Mouse (Mus musculus): ENCODE results near the gene Slc16a9. TPM values are rescaled to one million over a fixed set of nuclear protein-coding genes. Genes with fewer than 3 reads are reported as not detected.

Gene Slc16a9
- polyA plus RNA-seq, 1 experiment from 2014 or later = 6.3 TPM

DNA sequence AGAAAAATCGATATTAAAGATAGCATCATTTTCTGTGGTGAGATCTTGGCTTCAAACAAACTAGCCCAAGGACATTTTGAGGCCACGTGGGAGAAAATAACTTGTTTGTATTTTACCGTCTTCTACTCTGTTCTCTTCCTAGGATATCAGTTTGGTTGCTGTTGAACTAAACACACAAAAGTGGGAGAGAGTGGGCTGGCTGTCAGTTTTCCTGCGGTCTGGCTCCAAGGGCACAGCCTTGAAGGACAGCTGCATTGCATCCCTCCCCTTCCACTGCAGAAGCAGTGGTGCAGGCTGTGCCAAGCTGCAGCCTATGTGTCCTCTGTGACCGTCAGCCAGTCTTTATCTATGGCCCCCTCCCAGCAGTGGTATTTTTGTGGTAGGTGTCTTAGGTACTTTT, 54.8 kb downstream of the Slc16a9 start:
- H3K36me3 ChIP-seq (ENCODE audit: insufficient read depth) = no peaks in the 10 kb centered on the region
- H3K4me2 ChIP-seq = no peak overlapping the region
- no peaks in the 10 kb centered on the region for H3K9me3 ChIP-seq (ENCODE audit: low read depth, low read length)
- H3K27me3 ChIP-seq (ENCODE audit: insufficient read depth, low read length) = no peaks in the 10 kb centered on the region
- no peak overlapping the region for H3K9ac ChIP-seq
- no peak for TF ChIP-seq CTCF (IDR thresholded peaks at IDR 0.05; ENCODE audit: low read depth)
- peaks cover 3% of the 10 kb centered on the region; the same call in 1 of the 2 replicates for H3K4me1 ChIP-seq (ENCODE audit: insufficient read depth)
- H3K4me3 ChIP-seq (ENCODE audit: low read depth, low read length) = no peak overlapping the region
- 42% methylated on average over 5 of the region's 5 CpGs for WGBS
- DNase-seq = no peak
- no peak for ATAC-seq (ENCODE audit: insufficient read depth)
- H3K27ac ChIP-seq (ENCODE audit: low read depth) = no peak overlapping the region

DNA sequence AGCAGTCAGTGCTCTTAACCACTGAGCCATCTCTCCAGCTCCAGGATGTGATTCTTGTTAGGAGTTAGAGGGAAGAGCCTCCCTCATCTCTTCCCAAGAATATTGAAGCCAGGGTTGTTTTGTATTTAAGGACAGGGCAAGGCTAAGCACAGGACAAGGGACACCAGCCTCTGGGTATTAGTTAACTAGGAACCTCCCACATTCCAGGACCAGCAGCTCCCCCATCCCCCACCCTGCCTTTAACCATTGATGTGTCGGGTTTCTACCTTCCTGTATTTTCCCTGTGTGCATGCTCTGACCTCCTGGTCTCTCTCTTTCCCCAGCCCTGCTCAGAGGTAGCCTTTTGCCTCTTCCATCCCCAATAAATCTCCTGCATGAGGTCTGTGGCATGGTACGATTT, 56.3 kb downstream of the Slc16a9 start:
- no peak overlapping the region for H3K4me2 ChIP-seq
- no peaks in the 10 kb centered on the region for H3K9me3 ChIP-seq (ENCODE audit: low read depth, low read length)
- DNase-seq (no peak), ATAC-seq (ENCODE audit: insufficient read depth) (no peak)
- TF ChIP-seq CTCF (IDR thresholded peaks at IDR 0.05; ENCODE audit: low read depth) = no peak
- H3K36me3 ChIP-seq (ENCODE audit: insufficient read depth) = no peaks in the 10 kb centered on the region
- peaks cover 3% of the 10 kb centered on the region; the same call in 1 of the 2 replicates for H3K4me1 ChIP-seq (ENCODE audit: insufficient read depth)
- 42% methylated on average over 2 of the region's 2 CpGs for WGBS
- no peak overlapping the region for H3K4me3 ChIP-seq (ENCODE audit: low read depth, low read length)
- H3K9ac ChIP-seq = no peak overlapping the region
- H3K27ac ChIP-seq (ENCODE audit: low read depth) = no peak overlapping the region
- H3K27me3 ChIP-seq (ENCODE audit: insufficient read depth, low read length) = no peaks in the 10 kb centered on the region

DNA sequence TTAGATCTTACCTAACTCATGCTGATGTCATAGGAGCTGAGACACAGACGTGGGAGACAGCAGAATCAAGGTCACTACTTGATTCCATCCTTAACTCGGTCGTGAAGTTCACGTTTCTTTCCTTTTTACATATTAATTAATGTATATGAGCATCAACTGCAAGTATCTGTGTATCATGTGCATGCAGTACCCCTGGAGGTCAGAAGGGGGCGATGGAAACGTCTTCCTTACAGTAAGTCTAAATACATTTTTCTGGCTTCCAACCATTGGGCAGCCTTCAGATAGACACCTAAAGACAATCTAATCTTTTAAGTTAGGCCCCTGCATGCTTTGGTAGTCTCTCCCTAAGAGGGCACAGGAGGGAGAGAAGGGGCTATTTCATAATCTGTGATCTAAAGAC, 58.3 kb downstream of the Slc16a9 start:
- ATAC-seq (ENCODE audit: insufficient read depth) (no peak), DNase-seq (peak; percentile 28)
- H3K4me2 ChIP-seq = no peak overlapping the region
- peaks cover 3% of the 10 kb centered on the region; the same call in 1 of the 2 replicates for H3K4me1 ChIP-seq (ENCODE audit: insufficient read depth)
- no peaks in the 10 kb centered on the region for H3K9me3 ChIP-seq (ENCODE audit: low read depth, low read length)
- peak; percentile 59 for TF ChIP-seq CTCF (IDR thresholded peaks at IDR 0.05; ENCODE audit: low read depth)
- H3K27me3 ChIP-seq (ENCODE audit: insufficient read depth, low read length) = no peaks in the 10 kb centered on the region
- H3K27ac ChIP-seq (ENCODE audit: low read depth) = no peak overlapping the region
- no peak overlapping the region for H3K4me3 ChIP-seq (ENCODE audit: low read depth, low read length)
- no peak overlapping the region for H3K9ac ChIP-seq
- 83% methylated on average over 6 of the region's 6 CpGs for WGBS
- no peaks in the 10 kb centered on the region for H3K36me3 ChIP-seq (ENCODE audit: insufficient read depth)

DNA sequence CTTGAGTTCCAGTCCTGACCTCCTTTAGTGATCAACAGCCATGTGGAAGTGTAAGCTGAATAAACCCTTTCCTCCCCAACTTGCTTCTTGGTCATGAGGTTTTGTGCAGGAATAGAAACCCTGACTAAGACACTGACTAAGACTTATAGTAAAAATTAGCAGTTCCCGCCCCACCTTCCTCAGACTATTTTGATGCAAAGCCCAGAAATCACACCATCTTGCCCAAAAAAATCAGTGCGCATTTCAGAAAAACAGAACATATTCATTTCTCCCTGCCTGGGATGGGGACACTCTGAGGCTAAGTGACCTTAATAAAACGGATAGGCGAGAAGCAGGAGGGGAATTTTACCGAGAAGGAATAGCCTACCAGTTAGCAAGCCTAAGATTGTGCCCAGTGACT, 60.8 kb downstream of the Slc16a9 start:
- TF ChIP-seq CTCF (IDR thresholded peaks at IDR 0.05; ENCODE audit: low read depth) = no peak
- H3K4me2 ChIP-seq = no peak overlapping the region
- 72% methylated on average over 5 of the region's 5 CpGs for WGBS
- no peaks in the 10 kb centered on the region for H3K9me3 ChIP-seq (ENCODE audit: low read depth, low read length)
- no peak overlapping the region for H3K4me3 ChIP-seq (ENCODE audit: low read depth, low read length)
- H3K27ac ChIP-seq (ENCODE audit: low read depth) = no peak overlapping the region
- ATAC-seq (ENCODE audit: insufficient read depth) (no peak), DNase-seq (no peak)
- H3K27me3 ChIP-seq (ENCODE audit: insufficient read depth, low read length) = no peaks in the 10 kb centered on the region
- no peaks in the 10 kb centered on the region for H3K4me1 ChIP-seq (ENCODE audit: insufficient read depth)
- H3K9ac ChIP-seq = no peak overlapping the region
- no peaks in the 10 kb centered on the region for H3K36me3 ChIP-seq (ENCODE audit: insufficient read depth)

DNA sequence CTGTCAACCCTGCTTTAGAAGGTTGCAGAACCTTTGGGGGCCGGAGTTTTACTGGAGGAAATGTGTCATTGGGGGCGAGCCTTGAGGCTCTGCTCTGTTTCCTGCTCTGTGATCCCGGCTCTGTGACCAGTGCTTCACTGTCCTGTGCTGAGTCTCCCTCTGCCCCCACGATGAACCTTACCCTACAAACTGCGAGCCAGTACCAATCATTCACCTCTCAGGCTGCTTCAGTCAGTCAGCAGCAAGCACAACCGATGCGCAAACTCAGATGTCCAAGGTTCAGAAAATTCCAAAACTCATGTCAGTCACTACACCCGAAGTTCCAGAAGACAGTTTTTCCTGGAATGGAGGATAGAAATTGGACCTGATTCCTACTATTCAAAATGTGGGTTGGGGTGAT, 64.5 kb downstream of the Slc16a9 start:
- no peaks in the 10 kb centered on the region for H3K36me3 ChIP-seq (ENCODE audit: insufficient read depth)
- H3K4me3 ChIP-seq (ENCODE audit: low read depth, low read length) = no peak overlapping the region
- no peaks in the 10 kb centered on the region for H3K4me1 ChIP-seq (ENCODE audit: insufficient read depth)
- H3K27me3 ChIP-seq (ENCODE audit: insufficient read depth, low read length) = no peaks in the 10 kb centered on the region
- no peak for DNase-seq
- H3K27ac ChIP-seq (ENCODE audit: low read depth) = no peak overlapping the region
- no peak overlapping the region for H3K4me2 ChIP-seq
- WGBS = 91% methylated on average over 8 of the region's 8 CpGs
- no peak overlapping the region for H3K9ac ChIP-seq
- TF ChIP-seq CTCF (IDR thresholded peaks at IDR 0.05; ENCODE audit: low read depth) = no peak
- no peaks in the 10 kb centered on the region for H3K9me3 ChIP-seq (ENCODE audit: low read depth, low read length)
- ATAC-seq (ENCODE audit: insufficient read depth) = no peak

DNA sequence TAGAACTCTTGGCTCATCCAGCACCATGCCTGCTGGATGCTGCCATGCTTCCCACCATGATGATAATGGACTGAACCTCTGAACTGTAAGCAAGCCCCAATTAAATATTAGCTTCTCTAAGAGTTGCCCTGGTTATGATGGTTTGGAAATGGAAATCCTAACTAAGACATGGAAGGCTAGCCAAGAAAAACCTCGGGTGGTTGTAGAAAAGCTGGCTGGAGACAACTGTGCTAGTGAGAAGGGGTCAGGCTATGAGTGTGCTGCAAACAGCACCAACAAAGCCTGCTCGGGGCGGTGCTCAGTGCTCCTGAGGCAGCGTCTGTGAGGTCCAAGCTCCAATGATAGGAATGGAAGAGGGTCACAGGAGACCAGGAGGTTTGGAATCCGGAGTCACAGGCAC, 65.7 kb downstream of the Slc16a9 start:
- ATAC-seq (ENCODE audit: insufficient read depth) = no peak

DNA sequence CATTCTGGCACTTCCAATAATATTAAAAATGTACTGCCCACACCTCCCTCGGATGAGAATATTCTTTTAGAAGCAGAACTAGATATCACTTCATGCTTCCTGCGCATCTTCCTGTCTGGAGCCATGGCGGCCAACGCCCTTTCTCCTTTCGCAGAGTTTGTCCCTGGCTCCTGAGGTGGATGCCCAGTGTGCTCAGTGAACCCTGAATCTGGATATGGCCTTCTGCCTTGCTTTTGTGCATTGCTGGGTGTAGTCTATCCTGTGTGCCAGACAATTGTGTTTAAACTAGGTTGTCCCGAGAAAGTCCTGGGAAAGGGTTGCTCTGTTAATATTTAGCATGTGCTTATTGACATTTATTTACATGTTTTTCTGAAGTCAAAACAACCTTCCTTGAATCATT, 71.0 kb downstream of the Slc16a9 start:
- Histone ChIP-seq H3K9me3 (ENCODE audit: low read depth, low read length) (no peaks in the 10 kb centered on the region), H3K27me3 (ENCODE audit: insufficient read depth, low read length) (no peaks in the 10 kb centered on the region), H3K4me3 (ENCODE audit: low read depth, low read length) (no peak overlapping the region), H3K4me2 (no peak overlapping the region), H3K9ac (no peak overlapping the region), H3K36me3 (ENCODE audit: insufficient read depth) (no peaks in the 10 kb centered on the region), H3K27ac (ENCODE audit: low read depth) (no peak overlapping the region), H3K4me1 (ENCODE audit: insufficient read depth) (no peaks in the 10 kb centered on the region)
- ATAC-seq (ENCODE audit: insufficient read depth) (no peak), DNase-seq (no peak)
- WGBS = 84% methylated on average over 6 of the region's 6 CpGs
- no peak for TF ChIP-seq CTCF (IDR thresholded peaks at IDR 0.05; ENCODE audit: low read depth)

More for the DNA sequence above, 65.7 kb downstream of the Slc16a9 start:
- H3K9me3 ChIP-seq (ENCODE audit: low read depth, low read length) = no peaks in the 10 kb centered on the region
- H3K27me3 ChIP-seq (ENCODE audit: insufficient read depth, low read length) = no peaks in the 10 kb centered on the region
- H3K36me3 ChIP-seq (ENCODE audit: insufficient read depth) = no peaks in the 10 kb centered on the region
- DNase-seq = no peak
- 77% methylated on average over 5 of the region's 5 CpGs for WGBS
- H3K4me1 ChIP-seq (ENCODE audit: insufficient read depth) = no peaks in the 10 kb centered on the region
- no peak overlapping the region for H3K4me3 ChIP-seq (ENCODE audit: low read depth, low read length)
- no peak overlapping the region for H3K9ac ChIP-seq
- no peak for TF ChIP-seq CTCF (IDR thresholded peaks at IDR 0.05; ENCODE audit: low read depth)
- no peak overlapping the region for H3K4me2 ChIP-seq
- H3K27ac ChIP-seq (ENCODE audit: low read depth) = no peak overlapping the region

DNA sequence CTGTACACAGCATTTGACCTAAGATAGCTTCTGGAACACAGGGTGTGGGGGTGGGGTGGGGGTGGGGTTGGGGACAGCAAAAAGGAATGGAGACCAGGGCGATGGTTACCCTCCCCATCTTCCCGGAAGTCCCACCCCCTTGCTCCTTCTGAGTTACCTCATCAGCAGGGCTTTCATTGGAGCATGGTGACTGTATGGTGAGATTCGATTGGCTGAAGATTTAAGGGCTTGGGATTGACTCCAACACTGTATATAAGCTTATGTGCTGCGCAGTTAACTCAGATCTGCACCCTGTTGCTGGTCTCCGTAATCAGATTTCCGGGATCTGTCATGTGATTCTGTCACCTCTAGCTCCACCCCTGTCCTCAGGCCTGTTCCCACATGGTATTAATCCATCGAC, 72.0 kb downstream of the Slc16a9 start:
- no peak for DNase-seq
- Histone ChIP-seq H3K27ac (ENCODE audit: low read depth) (no peak overlapping the region), H3K4me2 (no peak overlapping the region), H3K4me1 (ENCODE audit: insufficient read depth) (no peaks in the 10 kb centered on the region), H3K36me3 (ENCODE audit: insufficient read depth) (no peaks in the 10 kb centered on the region), H3K27me3 (ENCODE audit: insufficient read depth, low read length) (no peaks in the 10 kb centered on the region), H3K9me3 (ENCODE audit: low read depth, low read length) (no peaks in the 10 kb centered on the region), H3K4me3 (ENCODE audit: low read depth, low read length) (no peak overlapping the region), H3K9ac (no peak overlapping the region)
- 78% methylated on average over 7 of the region's 7 CpGs for WGBS
- no peak for ATAC-seq (ENCODE audit: insufficient read depth)
- no peak for TF ChIP-seq CTCF (IDR thresholded peaks at IDR 0.05; ENCODE audit: low read depth)
